Mouse (Mus musculus) ES-E14 (cell line): Measurements from ENCODE around the gene Tmem184b.

Experiments
- CHD2 ChIP-seq: IDR thresholded peaks from 2 replicates; pipeline ENCODE4 v1.6.1; 2014; ENCODE audit warnings: mild to moderate bottlenecking, low read depth, low read length, inconsistent platforms
- HCFC1 ChIP-seq: IDR thresholded peaks from 2 replicates; pipeline ENCODE4 v1.6.1; 2012; ENCODE audit warnings: low read length, inconsistent platforms, borderline replicate concordance; ENCODE audit not compliant: insufficient read depth
- MAFK ChIP-seq: IDR thresholded peaks from 2 replicates; pipeline ENCODE4 v1.6.1; 2014; ENCODE audit warnings: mild to moderate bottlenecking, low read depth, low read length, inconsistent platforms; ENCODE audit not compliant: insufficient read depth
- ZC3H11A ChIP-seq: IDR thresholded peaks from 2 replicates; pipeline ENCODE4 v1.6.1; 2012; ENCODE audit warnings: low read depth, mild to moderate bottlenecking, inconsistent platforms, low read length, borderline replicate concordance
- ZNF384 ChIP-seq: IDR thresholded peaks from 2 replicates; pipeline ENCODE4 v1.6.1; 2012; ENCODE audit warnings: low read depth, low read length, inconsistent platforms

GRCm38 (mm10) chr15:79442961-79443518, 39.7 kb upstream of the Tmem184b start:
- TF ChIP-seq ZNF384, result no peak
- TF ChIP-seq HCFC1, result no peak
- no peak for TF ChIP-seq CHD2
- no peak for TF ChIP-seq MAFK
- no peak for TF ChIP-seq ZC3H11A
